Mouse (Mus musculus): ENCODE results near the gene Map2k5.

Gene Map2k5

GRCm38 (mm10) chr9:63263188-63263587, 114.5 kb downstream of the Map2k5 start:
- in situ Hi-C loops (cut with MboI; ENCODE audit: low sequenced_read_pairs) = no loop called here

- in situ Hi-C loops (cut with MboI; ENCODE audit: low sequenced_read_pairs) = no loop called here
Measured at GRCm38 (mm10) chr9:63258768-63259167, 118.9 kb downstream of the Map2k5 start.

DNA sequence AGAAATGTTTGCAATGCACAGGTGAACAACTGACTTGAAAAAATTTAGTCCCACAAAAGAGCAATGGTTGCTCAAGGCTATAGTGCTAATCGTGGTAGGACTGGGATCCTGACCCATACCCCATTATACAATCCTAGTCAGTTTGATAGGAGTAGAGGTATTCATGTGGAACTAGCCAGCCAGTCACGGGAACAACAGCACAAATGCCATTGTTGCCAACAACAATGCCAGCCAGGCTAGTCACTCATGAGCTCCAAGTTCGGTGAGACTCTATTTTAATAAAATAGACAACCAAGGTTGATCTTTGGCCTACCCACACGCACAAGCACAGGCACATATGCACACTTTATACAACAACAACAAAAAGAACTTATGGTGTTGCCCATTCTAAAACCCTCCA, 120.0 kb downstream of the Map2k5 start:
- in situ Hi-C loops (cut with MboI; ENCODE audit: low sequenced_read_pairs) = no loop called here

- in situ Hi-C loops (cut with MboI; ENCODE audit: low sequenced_read_pairs) = no loop called here
Measured at GRCm38 (mm10) chr9:63250841-63251626, 126.7 kb downstream of the Map2k5 start.

- in situ Hi-C loops (cut with MboI; ENCODE audit: low sequenced_read_pairs) = no loop called here
Measured at GRCm38 (mm10) chr9:63248095-63248787, 129.5 kb downstream of the Map2k5 start.

GRCm38 (mm10) chr9:63246568-63247169, 131.0 kb downstream of the Map2k5 start:
- in situ Hi-C loops (cut with MboI; ENCODE audit: low sequenced_read_pairs) = no loop called here

GRCm38 (mm10) chr9:63241961-63242360, 135.7 kb downstream of the Map2k5 start:
- in situ Hi-C loops (cut with MboI; ENCODE audit: low sequenced_read_pairs) = no loop called here

DNA sequence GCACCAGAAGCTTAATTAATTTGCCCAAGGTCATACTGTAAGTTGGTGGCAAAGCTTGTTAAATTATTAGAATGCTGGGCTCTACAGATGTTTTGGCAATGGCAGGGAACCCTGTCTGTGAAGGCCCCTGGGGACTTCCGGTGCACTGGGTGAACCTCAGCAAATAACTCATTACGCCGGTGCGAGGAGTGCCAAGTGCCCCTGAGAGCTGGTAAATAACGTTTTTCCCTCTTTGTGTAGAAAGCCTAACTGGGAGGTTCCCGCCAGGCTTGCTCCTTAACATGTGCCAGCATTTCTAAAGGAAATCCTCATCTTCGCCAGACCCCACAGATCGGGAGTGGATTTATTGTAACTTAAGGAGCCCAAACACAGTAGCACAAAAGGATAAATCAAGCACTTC, 136.5 kb downstream of the Map2k5 start:
- in situ Hi-C loops (cut with MboI; ENCODE audit: low sequenced_read_pairs) = no loop called here

DNA sequence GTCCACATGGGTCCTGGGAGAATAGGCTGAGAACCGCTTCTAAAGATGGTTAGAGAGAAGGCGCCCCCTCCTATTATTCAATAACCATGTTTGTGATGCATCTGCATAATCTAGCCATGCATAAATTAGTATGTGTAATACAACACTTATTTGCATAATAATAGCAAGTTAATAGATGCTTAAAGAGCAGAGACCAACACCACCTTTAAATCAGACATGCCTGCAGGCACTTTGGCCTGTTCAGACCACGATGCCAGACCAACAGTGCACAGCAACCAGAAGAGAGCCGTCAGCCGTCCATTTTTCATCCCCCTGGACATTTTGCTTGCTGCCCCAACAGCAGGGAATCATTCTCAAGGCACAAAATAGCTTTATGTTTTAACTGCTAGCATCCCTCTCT, 143.3 kb downstream of the Map2k5 start:
- in situ Hi-C loops (cut with MboI; ENCODE audit: low sequenced_read_pairs) = no loop called here

DNA sequence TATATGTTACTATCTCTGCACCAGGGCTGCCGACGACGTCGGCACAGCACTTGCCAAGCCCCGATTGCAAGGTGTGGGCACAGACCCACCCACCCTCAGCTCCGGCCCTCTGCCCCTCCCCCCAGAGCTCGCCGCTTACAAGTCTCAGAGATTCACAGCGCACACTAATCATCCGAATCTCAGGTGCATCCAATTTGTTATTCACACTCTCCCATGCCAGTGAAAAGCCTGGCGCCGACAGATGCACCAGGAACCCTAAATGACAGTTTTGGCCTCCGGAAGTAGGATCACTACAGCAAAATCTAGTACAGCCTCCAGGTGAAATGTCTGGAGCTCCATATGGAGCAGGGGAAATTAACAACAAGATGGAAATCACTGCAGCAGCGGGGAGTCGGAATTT, 147.4 kb downstream of the Map2k5 start:
- in situ Hi-C loops (cut with MboI; ENCODE audit: low sequenced_read_pairs) = no loop called here

DNA sequence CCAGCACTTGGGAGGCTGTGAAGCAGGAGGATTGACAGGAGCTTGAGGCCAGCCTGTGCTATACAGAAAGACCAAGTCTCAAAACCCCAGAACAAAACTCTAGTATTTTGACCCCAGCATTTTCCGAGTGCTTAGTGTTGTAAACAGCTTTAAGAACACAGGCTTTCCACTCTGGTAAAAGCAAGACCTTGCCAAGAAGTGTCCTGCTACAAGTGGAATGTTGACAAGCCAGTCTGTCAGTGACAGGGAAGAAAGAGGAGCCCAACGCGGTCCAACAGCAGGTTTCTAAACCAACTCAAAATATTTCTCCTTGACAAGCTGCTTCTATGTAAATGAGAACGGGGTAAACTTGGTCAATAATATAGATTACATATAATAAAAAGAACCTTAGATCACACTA, 148.6 kb downstream of the Map2k5 start:
- in situ Hi-C loops (cut with MboI; ENCODE audit: low sequenced_read_pairs) = no loop called here

DNA sequence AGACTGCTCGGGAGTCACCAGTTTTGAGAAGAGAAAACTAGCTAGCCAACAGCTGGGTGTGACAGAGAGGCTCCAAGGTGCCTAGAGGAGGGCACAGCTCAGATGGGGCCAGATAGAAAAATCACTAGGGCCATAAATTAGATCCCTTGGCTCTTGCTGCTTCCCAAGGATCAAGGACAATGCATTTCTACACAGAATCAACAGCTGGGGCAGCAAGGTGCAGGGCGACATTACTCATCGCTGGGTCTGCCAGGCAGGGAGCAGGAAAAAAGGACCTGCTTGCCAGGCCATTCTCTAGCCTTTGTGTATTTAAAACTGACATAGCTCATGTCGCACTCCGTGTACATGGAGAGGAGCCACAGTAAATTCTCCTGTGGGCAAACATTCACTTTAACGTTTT, 155.5 kb downstream of the Map2k5 start:
- in situ Hi-C loops (cut with MboI; ENCODE audit: low sequenced_read_pairs) = no loop called here

GRCm38 (mm10) chr9:63219851-63220250, 157.9 kb downstream of the Map2k5 start:
- in situ Hi-C loops (cut with MboI; ENCODE audit: low sequenced_read_pairs) = no loop called here

GRCm38 (mm10) chr9:63215031-63215430, 162.7 kb downstream of the Map2k5 start:
- in situ Hi-C loops (cut with MboI; ENCODE audit: low sequenced_read_pairs) = no loop called here

- in situ Hi-C loops (cut with MboI; ENCODE audit: low sequenced_read_pairs) = no loop called here
Measured at GRCm38 (mm10) chr9:63206769-63207276, 170.9 kb downstream of the Map2k5 start.

GRCm38 (mm10) chr9:63203461-63203860, 174.2 kb downstream of the Map2k5 start:
- in situ Hi-C loops (cut with MboI; ENCODE audit: low sequenced_read_pairs) = no loop called here

GRCm38 (mm10) chr9:63201376-63202323, 176.1 kb downstream of the Map2k5 start:
- in situ Hi-C loops (cut with MboI; ENCODE audit: low sequenced_read_pairs) = no loop called here

DNA sequence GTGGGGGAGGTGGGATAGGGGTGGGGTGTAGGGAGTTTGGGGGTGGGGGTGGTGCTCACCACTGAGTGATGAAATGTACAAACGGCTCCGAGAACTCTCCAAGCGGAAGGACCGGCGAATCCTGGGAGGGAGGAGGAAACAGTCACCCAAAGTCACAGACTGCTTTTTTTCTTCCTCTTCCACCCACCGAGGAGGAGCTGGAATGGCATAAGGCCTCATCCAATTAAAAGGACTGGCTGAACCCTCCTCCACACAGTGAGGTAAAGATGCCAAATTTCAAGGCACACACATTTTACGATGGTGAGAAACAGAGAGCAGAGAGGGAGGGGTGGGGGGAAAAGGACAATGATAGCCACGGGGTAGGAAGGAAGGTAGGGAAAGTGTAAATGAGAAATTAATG, 180.4 kb downstream of the Map2k5 start:
- in situ Hi-C loops (cut with MboI; ENCODE audit: low sequenced_read_pairs) = no loop called here

DNA sequence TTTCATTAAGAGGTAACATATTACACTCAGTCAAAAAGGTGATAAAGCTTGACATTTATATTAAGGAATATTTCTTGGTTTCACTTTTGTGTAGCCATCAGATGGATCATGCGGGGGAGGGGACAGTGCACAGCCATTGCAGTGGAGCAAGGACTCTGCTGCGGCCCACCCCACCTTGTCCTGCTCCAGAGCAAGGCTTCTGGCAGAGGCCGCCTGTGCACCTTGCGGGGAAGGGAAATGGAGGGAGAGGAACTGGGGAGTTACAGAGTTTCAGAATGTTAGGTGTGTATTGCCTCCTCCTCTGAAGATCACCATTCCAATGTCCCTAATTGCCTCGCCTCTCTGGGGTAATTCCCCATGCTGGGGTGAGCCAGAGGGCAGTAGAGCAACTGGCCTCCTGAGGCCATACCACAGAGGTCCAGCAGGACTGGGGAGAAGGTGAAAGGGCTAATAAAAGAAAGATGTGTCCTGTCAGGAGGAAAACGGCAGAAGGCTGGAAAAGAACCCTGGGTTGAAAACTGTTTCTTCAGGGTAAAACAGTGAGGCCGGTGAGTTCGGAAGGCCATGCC, 181.5 kb downstream of the Map2k5 start:
- in situ Hi-C loops (cut with MboI; ENCODE audit: low sequenced_read_pairs) = no loop called here

DNA sequence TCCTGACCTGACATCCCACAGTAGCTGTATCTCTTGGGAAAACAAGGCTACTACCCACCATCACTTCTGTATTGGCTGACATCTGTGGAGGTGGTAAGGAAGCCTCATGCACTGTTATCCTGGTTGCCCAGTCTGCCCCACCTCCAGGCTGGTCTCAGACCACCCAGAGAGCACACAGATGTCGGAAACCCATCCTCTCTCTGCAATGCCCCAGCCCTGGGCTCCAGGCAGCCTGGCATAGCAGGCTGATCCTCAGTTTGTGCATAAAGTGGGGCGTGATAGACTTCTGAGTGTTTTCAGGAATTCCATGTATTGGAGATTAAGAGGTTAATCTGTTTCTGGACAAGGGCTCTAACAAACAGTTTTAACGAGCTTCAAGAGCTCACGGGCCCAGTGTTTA, 182.2 kb downstream of the Map2k5 start:
- in situ Hi-C loops (cut with MboI; ENCODE audit: low sequenced_read_pairs) = no loop called here
